Mouse (Mus musculus): ENCODE results near the gene C1ql3. TPM values are rescaled to one million over a fixed set of nuclear protein-coding genes. Genes with fewer than 3 reads are reported as not detected.

The C1ql3 gene
- polyA plus RNA-seq (2015; fragmentation: Nextera tagmentation; extraction: Ambion mirVana), result 1.8 and 2.3 TPM in 2 replicates

DNA sequence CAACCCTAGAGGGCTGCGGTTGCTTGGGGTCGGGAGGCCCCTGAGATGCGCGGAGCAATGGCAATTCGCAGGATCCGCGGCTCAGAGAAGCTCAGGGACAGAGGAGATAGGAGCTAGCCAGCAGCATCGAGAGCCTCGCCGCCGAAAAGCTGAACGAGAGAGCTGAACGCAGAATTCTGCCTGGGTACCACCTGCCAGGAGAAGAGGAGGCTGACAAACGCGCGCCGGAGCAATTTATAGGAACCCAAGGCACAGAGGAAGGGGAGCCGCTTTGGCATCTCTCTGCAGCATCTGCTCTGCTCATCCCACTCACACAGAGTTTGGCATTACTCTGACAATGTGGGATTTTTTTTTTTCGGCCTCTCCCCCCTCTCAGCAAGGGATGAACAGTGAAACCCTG is at the start of gene C1ql3:
Gene C1ql3, minus strand, starts transcription at position 335 of the 400 bp plus-strand sequence.
- no peaks in the 10 kb centered on the region for H3K9me3 ChIP-seq
- WGBS, result under 1% methylated on average over 19 of the region's 19 CpGs
- ATAC-seq (replicated peaks), result 0 out of 2 replicates have a peak, but pooled peaks have one; percentile 28

DNA sequence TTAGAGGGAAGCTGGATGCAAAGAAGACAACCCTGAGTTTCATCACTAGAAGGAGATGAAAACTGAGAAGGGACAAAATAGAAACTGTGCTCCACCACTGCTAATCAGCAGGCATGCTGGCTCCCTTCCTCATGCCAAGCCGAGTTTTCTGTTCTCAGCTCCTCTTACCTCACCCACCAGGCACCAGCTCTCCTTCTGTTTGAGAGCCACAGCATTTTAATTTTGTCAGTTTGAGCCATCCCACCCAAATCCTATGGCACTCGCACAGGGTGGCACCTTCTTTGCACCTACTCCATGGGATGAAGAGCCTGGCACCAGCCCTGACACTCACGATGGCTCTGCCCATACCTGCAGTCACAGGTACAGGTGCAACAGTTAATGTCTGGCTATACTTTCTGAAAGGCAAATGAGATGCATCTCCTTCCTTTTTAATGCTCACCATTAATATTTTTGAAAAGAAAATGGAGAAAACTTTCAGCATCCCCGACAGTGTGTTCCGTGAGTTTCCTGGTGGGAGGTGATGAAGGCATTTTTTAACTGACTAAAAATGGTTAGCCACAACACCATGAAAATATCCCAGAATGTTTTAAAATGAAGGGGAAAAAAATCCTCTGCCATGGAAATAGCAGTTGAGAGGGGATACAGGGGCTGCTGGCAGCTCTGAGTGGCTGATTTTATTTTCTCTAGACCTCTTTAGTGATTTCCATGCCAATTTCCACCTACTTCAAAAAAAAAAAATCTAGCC is 49.0 kb upstream of the C1ql3 start:
- WGBS, result 92% methylated on average over 5 of the region's 5 CpGs
- no peaks in the 10 kb centered on the region for H3K36me3 ChIP-seq (replicated peaks)
- H3K4me1 ChIP-seq, result no peaks in the 10 kb centered on the region

More for the DNA sequence above, at the start of gene C1ql3:
- Histone ChIP-seq H3K4me2 (peak within 1 kb of the TSS; percentile 96), H3K4me3 (peak within 1 kb of the TSS; percentile 48), H3K4me1 (peaks cover 29% of the 10 kb centered on the region), H3K27me3 (replicated peaks) (peaks cover 32% of the 10 kb centered on the region), H3K9ac (peak within 1 kb of the TSS; percentile 40), H3K36me3 (replicated peaks) (no peaks in the 10 kb centered on the region), H3K27ac (0 out of 2 replicates have a peak within 1 kb of the TSS, but pooled peaks have one; percentile 26)

DNA sequence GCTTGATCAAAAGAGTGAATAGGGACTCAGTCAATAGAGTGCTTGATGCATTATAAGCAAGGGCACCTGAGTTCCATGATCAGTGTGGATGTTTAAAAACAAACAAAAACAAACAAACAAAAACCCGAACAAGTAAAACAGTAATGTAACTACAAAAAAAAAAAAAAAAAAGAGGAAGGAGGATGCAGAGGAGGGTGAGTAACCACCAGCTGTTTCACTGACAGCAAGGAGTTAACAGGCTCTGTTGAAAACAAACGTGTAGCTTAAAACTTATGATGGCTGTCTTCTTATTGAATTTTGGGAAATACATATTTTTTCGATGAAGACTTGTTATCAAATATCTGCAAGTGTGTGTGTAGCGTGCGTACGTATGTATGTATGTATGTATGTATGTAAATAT is 37.0 kb upstream of the C1ql3 start:
- Histone ChIP-seq H3K27ac (no peak overlapping the region), H3K27me3 (replicated peaks) (no peaks in the 10 kb centered on the region), H3K9me3 (no peaks in the 10 kb centered on the region), H3K4me3 (no peak overlapping the region), H3K36me3 (replicated peaks) (no peaks in the 10 kb centered on the region), H3K4me2 (no peak overlapping the region), H3K9ac (no peak overlapping the region), H3K4me1 (no peaks in the 10 kb centered on the region)
- ATAC-seq (replicated peaks), result no peak
- WGBS, result 92% methylated on average over 6 of the region's 6 CpGs

More for the DNA sequence above, 49.0 kb upstream of the C1ql3 start:
- Histone ChIP-seq H3K4me2 (no peak overlapping the region), H3K9ac (no peak overlapping the region), H3K27ac (no peak overlapping the region), H3K27me3 (replicated peaks) (no peaks in the 10 kb centered on the region), H3K9me3 (no peaks in the 10 kb centered on the region), H3K4me3 (no peak overlapping the region)
- ATAC-seq (replicated peaks), result no peak

DNA sequence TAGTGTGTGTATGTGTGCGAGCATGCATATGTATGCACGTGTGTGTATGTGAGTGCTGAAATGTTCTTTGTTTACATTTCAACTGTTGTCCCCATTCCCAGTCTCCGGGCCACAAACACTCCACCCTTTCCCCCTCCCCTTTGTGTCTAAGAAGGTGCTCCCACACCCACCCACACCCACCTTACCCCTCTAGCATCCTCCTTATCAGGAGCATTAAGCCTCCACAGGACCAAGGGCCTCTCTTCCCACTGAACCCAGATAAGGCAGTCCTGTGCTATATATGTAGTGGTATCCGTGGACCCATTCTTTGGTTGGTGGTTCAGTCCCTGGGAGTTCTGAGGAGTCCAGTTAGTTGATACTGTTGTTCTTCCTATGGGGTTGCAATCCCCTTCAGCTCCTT is 32.9 kb upstream of the C1ql3 start:
- no peak for ATAC-seq (replicated peaks)
- Histone ChIP-seq H3K9ac (no peak overlapping the region), H3K36me3 (replicated peaks) (no peaks in the 10 kb centered on the region), H3K27me3 (replicated peaks) (no peaks in the 10 kb centered on the region), H3K27ac (no peak overlapping the region), H3K4me3 (no peak overlapping the region), H3K9me3 (no peaks in the 10 kb centered on the region), H3K4me2 (no peak overlapping the region), H3K4me1 (no peaks in the 10 kb centered on the region)
- 92% methylated on average over 4 of the region's 4 CpGs for WGBS

DNA sequence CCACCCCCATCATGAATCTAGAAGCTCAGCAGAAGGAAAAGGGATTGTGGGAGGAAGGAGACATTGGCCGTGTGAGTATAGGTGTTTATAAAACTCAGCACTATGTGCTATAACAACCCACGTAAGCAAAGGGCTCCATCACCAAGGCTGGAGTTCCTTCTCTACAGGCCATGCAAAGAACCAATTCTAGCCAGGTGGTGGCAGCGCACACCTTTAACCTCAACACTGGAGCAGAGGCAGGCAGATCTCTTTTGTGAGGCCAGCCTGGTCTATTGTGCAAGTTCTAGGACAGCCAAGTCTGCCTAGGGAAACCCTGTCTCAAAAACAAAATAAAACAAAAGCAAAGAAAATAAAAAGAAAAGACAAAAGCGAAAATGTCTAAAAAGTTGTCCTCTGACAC is 28.2 kb upstream of the C1ql3 start:
- no peak for ATAC-seq (replicated peaks)
- Histone ChIP-seq H3K27ac (no peak overlapping the region), H3K4me2 (no peak overlapping the region), H3K9me3 (no peaks in the 10 kb centered on the region), H3K4me1 (no peaks in the 10 kb centered on the region), H3K9ac (no peak overlapping the region), H3K27me3 (replicated peaks) (no peaks in the 10 kb centered on the region), H3K36me3 (replicated peaks) (no peaks in the 10 kb centered on the region), H3K4me3 (no peak overlapping the region)
- WGBS, result 86% methylated on average over 4 of the region's 4 CpGs

DNA sequence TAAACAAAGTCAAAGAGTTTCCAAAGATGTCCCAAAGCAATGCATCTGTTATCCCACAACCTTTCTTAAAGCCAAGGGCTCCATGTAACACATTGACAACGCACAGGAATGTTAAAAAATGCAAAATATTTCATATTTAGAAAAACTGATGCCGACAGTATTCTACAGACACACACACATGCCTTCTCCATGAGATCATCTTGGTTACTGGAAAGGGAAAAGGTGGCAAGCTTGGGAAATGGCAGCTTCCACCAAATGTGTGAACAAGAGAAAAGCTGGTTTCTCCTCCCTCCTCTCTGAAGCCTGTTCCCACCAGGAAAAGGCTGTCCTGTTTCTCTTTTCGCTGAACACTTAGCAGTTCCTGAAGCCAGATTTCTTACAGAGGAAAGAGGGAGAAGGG is 27.2 kb upstream of the C1ql3 start:
- H3K4me1 ChIP-seq, result no peaks in the 10 kb centered on the region
- 83% methylated on average over 3 of the region's 3 CpGs for WGBS
- no peak for ATAC-seq (replicated peaks)
- H3K9ac ChIP-seq, result no peak overlapping the region
- no peak overlapping the region for H3K4me2 ChIP-seq
- no peaks in the 10 kb centered on the region for H3K9me3 ChIP-seq
- no peaks in the 10 kb centered on the region for H3K36me3 ChIP-seq (replicated peaks)
- H3K27ac ChIP-seq, result no peak overlapping the region
- no peaks in the 10 kb centered on the region for H3K27me3 ChIP-seq (replicated peaks)
- no peak overlapping the region for H3K4me3 ChIP-seq

DNA sequence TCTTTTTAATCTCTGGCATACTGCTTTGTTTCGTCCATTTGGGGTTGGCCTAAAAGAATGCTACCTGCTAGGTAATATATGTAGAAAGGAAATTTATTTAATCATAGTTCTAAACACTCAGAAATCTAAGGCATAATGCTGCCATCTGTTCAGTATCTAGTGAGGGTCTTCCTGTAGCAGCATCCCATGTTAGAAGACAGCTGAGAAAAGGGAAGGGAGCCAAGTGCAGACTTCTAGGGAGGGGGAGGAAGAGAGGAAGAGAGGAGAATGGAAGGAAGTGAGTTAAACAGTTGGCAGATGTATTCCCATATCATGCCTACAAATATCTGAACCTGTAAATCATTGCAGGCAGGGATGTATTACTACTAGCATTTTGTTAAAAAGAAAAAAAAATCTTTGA is 7.3 kb upstream of the C1ql3 start:
- H3K27me3 ChIP-seq (replicated peaks), result 0 out of 2 replicates have a peak, but pooled peaks cover under 1% of the 10 kb centered on the region
- H3K36me3 ChIP-seq (replicated peaks), result no peaks in the 10 kb centered on the region
- no peak overlapping the region for H3K27ac ChIP-seq
- no peak overlapping the region for H3K4me2 ChIP-seq
- ATAC-seq (replicated peaks), result no peak
- no peaks in the 10 kb centered on the region for H3K4me1 ChIP-seq
- WGBS, result 69% methylated on average over 1 of the region's 1 CpGs
- H3K9ac ChIP-seq, result no peak overlapping the region
- H3K4me3 ChIP-seq, result no peak overlapping the region
- no peaks in the 10 kb centered on the region for H3K9me3 ChIP-seq

DNA sequence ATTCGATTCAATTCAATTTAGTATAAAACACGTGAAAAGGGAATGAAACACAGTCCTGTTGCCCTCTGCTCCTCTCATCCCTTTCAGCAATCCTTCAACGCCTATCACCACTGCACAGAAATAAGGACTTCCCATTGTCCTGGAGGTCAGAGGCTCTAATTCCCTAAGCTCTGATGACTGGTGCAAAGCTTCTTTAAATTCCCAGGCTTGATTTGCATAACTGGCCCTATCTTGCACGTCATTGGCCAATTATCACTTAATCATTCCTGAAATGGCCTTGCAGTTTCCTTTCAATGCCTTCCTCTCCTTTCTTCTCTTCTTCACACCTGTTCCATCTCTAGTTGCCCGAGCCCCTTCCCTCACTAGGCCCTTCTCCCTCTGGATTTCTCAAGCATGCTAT is 6.8 kb upstream of the C1ql3 start:
- 21% methylated on average over 5 of the region's 5 CpGs for WGBS
- no peak for ATAC-seq (replicated peaks)
- H3K27me3 ChIP-seq (replicated peaks), result peaks cover 5% of the 10 kb centered on the region; the same call in 1 of the 2 replicates

DNA sequence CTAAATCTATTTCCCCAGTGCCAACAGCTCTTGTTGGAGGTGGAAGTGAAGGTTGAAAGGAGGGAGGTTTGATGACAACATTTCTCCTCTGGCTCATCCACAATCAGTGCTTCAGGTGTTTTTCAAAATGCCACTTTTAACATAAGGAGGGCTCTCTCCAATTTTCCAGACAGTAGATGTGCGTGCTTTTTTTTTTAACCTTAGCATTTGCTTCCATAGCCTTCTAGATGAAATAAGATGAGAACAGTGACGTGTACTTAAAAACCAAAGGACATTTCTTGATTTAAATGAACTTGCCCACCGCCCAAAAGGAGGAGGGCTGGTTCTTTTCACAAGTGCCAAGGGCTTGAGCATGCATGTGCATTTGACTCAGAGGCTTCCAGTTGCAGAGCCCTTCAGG is 367 bp upstream of the C1ql3 start:
- Histone ChIP-seq H3K4me3 (peak overlapping the region; percentile 48), H3K27ac (no peak overlapping the region), H3K9me3 (no peaks in the 10 kb centered on the region), H3K4me1 (peaks cover 29% of the 10 kb centered on the region), H3K36me3 (replicated peaks) (no peaks in the 10 kb centered on the region), H3K4me2 (peak overlapping the region; percentile 96), H3K9ac (no peak overlapping the region), H3K27me3 (replicated peaks) (peaks cover 32% of the 10 kb centered on the region)
- no peak for ATAC-seq (replicated peaks)
- WGBS, result 41% methylated on average over 3 of the region's 3 CpGs

More for the DNA sequence above, 6.8 kb upstream of the C1ql3 start:
- H3K9me3 ChIP-seq, result no peaks in the 10 kb centered on the region
- no peak overlapping the region for H3K4me3 ChIP-seq
- H3K9ac ChIP-seq, result no peak overlapping the region
- no peaks in the 10 kb centered on the region for H3K4me1 ChIP-seq
- no peak overlapping the region for H3K27ac ChIP-seq
- H3K4me2 ChIP-seq, result no peak overlapping the region
- H3K36me3 ChIP-seq (replicated peaks), result no peaks in the 10 kb centered on the region

DNA sequence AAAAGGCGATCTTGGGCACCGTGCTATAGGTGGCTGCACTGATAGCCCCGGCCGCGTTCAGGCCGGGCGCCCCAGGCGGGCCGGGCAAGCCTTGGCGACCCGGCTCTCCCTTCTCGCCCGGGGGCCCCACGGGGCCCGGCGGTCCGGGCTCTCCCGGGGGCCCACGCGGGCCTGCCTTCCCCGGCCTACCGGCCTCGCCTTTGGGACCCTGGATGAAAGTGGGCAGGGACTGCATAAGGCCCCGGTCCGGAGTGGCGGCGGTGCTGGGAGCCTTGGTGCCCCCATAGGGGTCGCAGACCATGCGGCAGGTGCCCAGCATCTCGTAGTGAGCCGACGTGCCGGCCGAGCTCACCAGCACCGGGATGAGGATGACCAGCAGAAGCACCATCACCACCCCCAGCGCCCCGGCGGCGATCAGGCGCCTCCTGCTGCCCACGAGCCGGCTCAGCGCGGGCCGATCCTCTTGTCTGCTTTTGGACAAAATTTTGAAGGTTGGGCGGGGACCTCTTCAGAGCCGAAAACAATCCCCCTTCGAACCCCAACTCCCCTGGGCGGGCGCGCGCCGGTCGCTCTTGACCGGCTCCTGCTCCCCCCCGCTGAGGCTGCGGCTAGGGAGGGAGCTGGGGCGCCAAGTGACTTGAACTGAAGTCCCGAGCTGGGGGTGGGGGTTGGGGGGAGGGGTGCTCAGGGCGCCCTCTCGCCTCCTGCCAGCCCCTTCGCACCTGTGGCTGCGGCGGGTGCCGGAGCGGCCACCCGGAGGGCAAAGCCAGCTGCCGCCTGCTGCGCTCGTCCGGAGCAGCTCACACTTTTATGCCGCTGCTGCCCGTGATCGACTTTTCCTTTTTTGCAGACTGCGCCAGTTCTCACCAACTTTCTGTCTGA is 905 bp downstream of the C1ql3 start:
- H3K27me3 ChIP-seq (replicated peaks), result peaks cover 32% of the 10 kb centered on the region
- no peaks in the 10 kb centered on the region for H3K36me3 ChIP-seq (replicated peaks)
- H3K9me3 ChIP-seq, result no peaks in the 10 kb centered on the region
- peaks cover 29% of the 10 kb centered on the region for H3K4me1 ChIP-seq
- WGBS, result under 1% methylated on average over 74 of the region's 75 CpGs
- H3K27ac ChIP-seq, result 0 out of 2 replicates have a peak overlapping the region, but pooled peaks have one; percentile 17
- ATAC-seq (replicated peaks), result peak; percentile 83
- peak overlapping the region; percentile 96 for H3K4me2 ChIP-seq
- peak overlapping the region; percentile 31 for H3K9ac ChIP-seq
- peak overlapping the region; percentile 48 for H3K4me3 ChIP-seq

DNA sequence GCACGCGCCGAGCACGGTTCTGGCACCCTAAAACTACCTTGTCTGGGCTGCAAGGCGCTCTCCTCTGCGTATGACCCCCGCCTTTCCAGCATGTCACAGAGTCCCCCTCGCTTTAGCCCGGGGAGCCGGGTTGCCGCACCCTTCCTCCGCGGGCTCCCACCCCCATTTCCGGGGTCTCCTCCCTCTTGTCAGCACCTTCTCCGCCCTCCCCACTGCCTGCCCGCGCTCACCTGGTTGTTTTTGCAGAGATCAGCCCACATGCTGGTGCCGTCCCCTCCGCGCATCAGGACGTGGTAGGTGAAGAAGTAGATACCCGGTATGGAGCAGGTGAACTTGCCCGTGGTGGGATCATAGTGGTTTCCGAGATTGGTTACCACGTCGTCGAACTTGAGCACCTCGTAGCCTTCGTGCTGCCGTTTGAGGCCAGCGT is 1.6 kb downstream of the C1ql3 start:
- peak overlapping the region; percentile 17; the same call in 1 of the 2 replicates for H3K27ac ChIP-seq

More for the DNA sequence above, 1.6 kb downstream of the C1ql3 start:
- Histone ChIP-seq H3K4me3 (peak overlapping the region; percentile 48), H3K9ac (peak overlapping the region; percentile 31), H3K27me3 (replicated peaks) (peaks cover 32% of the 10 kb centered on the region), H3K9me3 (no peaks in the 10 kb centered on the region), H3K36me3 (replicated peaks) (no peaks in the 10 kb centered on the region), H3K4me2 (peak overlapping the region; percentile 96), H3K4me1 (peaks cover 29% of the 10 kb centered on the region)
- WGBS, result 2% methylated on average over 31 of the region's 31 CpGs
- peak; percentile 38 for ATAC-seq (replicated peaks)
